Mouse (Mus musculus) embryonic facial prominence, embryonic 11.5 days (tissue): Measurements from ENCODE around the gene Fam53b. TPM values are rescaled to one million over a fixed set of nuclear protein-coding genes. Genes with fewer than 3 reads are reported as not detected.

ENCODE experiments used
- ATAC-seq: fragments of 200-750 bp; cut with Nextera tagmentation; replicated peaks from 2 replicates; pipeline ENCODE4 v1.8.0; 2017; ENCODE audit warnings: low read depth; ENCODE audit not compliant: insufficient number of reproducible peaks, low FRiP score, low TSS enrichment
- DNase-seq: peaks from one replicate; pipeline ENCODE4 v3.0.0-alpha.2; 2015; ENCODE audit warnings: low spot score
- H3K27ac ChIP-seq: fragments of 300-500 bp; sonication (generic); replicated peaks from 2 replicates; pipeline ENCODE4 v1.5.1; 2014; ENCODE audit warnings: mild to moderate bottlenecking, low read depth, low read length, control low read depth
- H3K27me3 ChIP-seq: fragments of 300-500 bp; sonication (generic); 2 replicates; pipeline ENCODE4 v1.6.1; 2014; ENCODE audit warnings: mild to moderate bottlenecking, low read length, moderate library complexity, mixed read lengths; ENCODE audit not compliant: control insufficient read depth, insufficient read depth
- H3K36me3 ChIP-seq: fragments of 300-500 bp; sonication (generic); replicated peaks from 2 replicates; pipeline ENCODE4 v1.6.1; 2014; ENCODE audit warnings: low read depth, mild to moderate bottlenecking, low read length, moderate library complexity, mixed read lengths; ENCODE audit not compliant: control insufficient read depth, insufficient read depth
- H3K4me1 ChIP-seq: fragments of 300-500 bp; sonication (generic); 2 replicates; pipeline ENCODE4 v1.6.1; 2014; ENCODE audit warnings: low read length, mixed read lengths; ENCODE audit not compliant: control insufficient read depth, insufficient read depth
- H3K4me2 ChIP-seq: fragments of 300-500 bp; sonication (generic); 2 replicates; pipeline ENCODE4 v1.6.1; 2014; ENCODE audit warnings: low read depth, mild to moderate bottlenecking, control low read depth, low read length, moderate library complexity
- H3K4me3 ChIP-seq: fragments of 300-500 bp; sonication (generic); 2 replicates; pipeline ENCODE4 v1.5.1; 2014; ENCODE audit warnings: low read depth, low read length, control low read depth
- H3K9ac ChIP-seq: fragments of 300-500 bp; sonication (generic); replicated peaks from 2 replicates; pipeline ENCODE4 v1.6.1; 2014; ENCODE audit warnings: mild to moderate bottlenecking, control low read depth, low read length
- H3K9me3 ChIP-seq: fragments of 300-500 bp; sonication (generic); replicated peaks from 2 replicates; pipeline ENCODE4 v1.6.1; 2016; ENCODE audit warnings: mild to moderate bottlenecking, low read length, inconsistent platforms, mixed read lengths; ENCODE audit not compliant: control insufficient read depth
- WGBS: fragments of 180-500 bp; shearing (Covaris S2); extraction: QIAGEN DNeasy Blood & Tissue Kit; methylation state at CpG from one replicate; pipeline ENCODE4 v1.1.7; 2014; 5-methylcytosine and 5-hydroxymethylcytosine counted together
- polyA plus RNA-seq: library from polyadenylated mRNA; unstranded; fragments of >200 nt; fragmentation: Nextera tagmentation; extraction: Ambion mirVana; gene quantifications from 2 replicates; pipeline ENCODE4 v1.2.1, GENCODE M21; 2014

Fam53b gene
- polyA plus RNA-seq, 1 experiment from 2014 or later = 11.8 TPM

DNA sequence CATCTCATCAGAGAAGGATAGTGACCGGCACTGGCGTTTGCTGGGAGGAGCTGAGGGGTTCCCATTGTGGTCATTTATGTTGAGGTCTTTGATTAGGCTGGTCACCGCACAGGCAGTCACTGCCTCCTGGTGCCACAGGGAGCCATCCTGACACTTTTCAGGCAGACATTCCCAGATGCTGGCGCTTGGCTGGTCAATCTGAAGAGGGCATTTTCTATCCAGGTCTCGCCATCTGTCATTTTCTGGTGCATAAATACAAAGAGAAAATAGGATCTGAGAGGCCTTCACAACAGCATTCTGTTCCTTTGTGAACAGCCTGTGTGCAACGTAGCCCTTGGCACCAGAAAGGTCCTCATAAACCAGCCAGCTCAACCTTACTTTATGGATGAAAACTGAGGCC is 53.8 kb downstream of the Fam53b start:
- no peaks in the 10 kb centered on the region for H3K9me3 ChIP-seq
- H3K27ac ChIP-seq = no peak overlapping the region
- H3K27me3 ChIP-seq = no peaks in the 10 kb centered on the region
- peaks cover 4% of the 10 kb centered on the region for H3K36me3 ChIP-seq
- DNase-seq (no peak), ATAC-seq (no peak)
- H3K4me3 ChIP-seq = no peak overlapping the region
- no peak overlapping the region for H3K9ac ChIP-seq
- H3K4me2 ChIP-seq = no peak overlapping the region
- H3K4me1 ChIP-seq = no peaks in the 10 kb centered on the region
- WGBS = 95% methylated on average over 6 of the region's 6 CpGs

DNA sequence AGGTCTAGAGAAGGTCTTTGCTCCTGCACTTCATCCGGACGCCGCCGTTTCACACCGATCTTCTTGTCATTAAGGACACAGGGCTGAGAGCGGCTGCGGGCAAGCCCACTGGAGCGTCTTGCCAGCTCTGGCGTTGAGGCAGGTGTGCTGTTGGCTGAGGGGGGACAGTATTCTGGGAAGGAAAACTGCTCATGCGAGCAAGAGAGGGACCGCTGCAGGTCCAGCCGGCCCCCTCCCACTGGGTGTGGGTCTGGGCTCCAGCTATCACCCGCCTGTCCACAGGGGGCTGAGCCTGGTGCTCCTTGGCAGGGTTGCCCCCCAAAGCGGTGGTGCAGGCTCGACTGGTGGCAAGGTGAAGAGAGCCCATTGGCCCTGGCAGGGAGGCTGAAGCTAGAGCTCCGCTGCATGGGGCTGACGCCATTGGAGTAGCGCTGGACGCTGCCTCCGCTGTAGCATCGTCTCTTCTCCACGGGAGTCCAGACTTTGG is 54.2 kb downstream of the Fam53b start:
- no peak for DNase-seq
- H3K9me3 ChIP-seq = no peaks in the 10 kb centered on the region
- H3K9ac ChIP-seq = no peak overlapping the region
- WGBS = 94% methylated on average over 22 of the region's 22 CpGs
- H3K27me3 ChIP-seq = no peaks in the 10 kb centered on the region
- H3K4me3 ChIP-seq = no peak overlapping the region
- H3K4me1 ChIP-seq = peaks cover 1% of the 10 kb centered on the region
- H3K27ac ChIP-seq = no peak overlapping the region
- ATAC-seq = no peak
- no peak overlapping the region for H3K4me2 ChIP-seq
- peaks cover 4% of the 10 kb centered on the region for H3K36me3 ChIP-seq

DNA sequence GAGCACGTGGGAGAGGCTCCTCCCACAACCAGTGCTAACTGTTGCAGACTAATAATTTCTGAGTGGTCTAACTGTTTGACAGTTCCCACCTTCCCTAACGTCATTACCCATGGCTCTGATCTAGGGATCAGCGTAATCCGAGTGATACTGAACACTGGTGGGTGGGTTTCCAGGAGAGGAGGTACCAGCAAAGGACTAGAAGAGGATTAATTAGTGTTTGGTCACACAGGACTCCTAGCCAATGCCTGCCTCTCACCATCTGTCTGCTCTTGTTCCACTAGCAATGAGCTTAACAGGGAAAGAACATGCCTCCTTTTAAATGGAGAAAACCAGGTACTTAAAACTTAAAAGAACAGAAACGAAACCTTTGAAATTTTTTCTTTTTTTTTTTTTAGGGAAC is 54.8 kb downstream of the Fam53b start:
- no peak overlapping the region for H3K9ac ChIP-seq
- peaks cover 4% of the 10 kb centered on the region for H3K36me3 ChIP-seq
- WGBS = 79% methylated on average over 5 of the region's 5 CpGs
- H3K4me3 ChIP-seq = no peak overlapping the region
- DNase-seq (no peak), ATAC-seq (no peak)
- H3K4me1 ChIP-seq = peaks cover 4% of the 10 kb centered on the region
- H3K9me3 ChIP-seq = no peaks in the 10 kb centered on the region
- H3K27me3 ChIP-seq = no peaks in the 10 kb centered on the region
- no peak overlapping the region for H3K27ac ChIP-seq
- H3K4me2 ChIP-seq = no peak overlapping the region

DNA sequence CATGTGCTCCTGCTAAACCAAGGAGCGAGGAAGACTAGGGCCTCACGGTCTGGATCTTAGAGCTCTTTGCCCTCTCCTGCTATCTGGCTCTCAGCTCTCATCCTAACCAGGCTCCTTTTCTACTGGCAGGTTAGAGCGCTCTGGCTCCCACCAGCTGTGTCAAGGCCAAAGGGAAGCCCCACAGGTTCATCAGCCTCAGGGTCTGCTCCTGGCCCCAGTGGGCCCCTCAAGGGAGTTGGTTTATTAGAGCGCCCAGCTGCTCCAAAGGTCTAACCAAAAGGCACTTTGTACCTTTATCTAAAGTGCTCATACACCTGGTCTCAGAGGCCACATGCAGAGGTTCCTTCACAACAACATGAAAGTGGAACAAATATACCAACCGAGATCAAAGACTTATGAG is 57.4 kb downstream of the Fam53b start:
- Histone ChIP-seq H3K4me2 (no peak overlapping the region), H3K4me1 (peaks cover 8% of the 10 kb centered on the region), H3K9ac (no peak overlapping the region), H3K36me3 (peaks cover 4% of the 10 kb centered on the region), H3K27ac (no peak overlapping the region), H3K9me3 (no peaks in the 10 kb centered on the region), H3K27me3 (no peaks in the 10 kb centered on the region), H3K4me3 (no peak overlapping the region)
- ATAC-seq = no peak
- no peak for DNase-seq
- WGBS = 93% methylated on average over 5 of the region's 5 CpGs

DNA sequence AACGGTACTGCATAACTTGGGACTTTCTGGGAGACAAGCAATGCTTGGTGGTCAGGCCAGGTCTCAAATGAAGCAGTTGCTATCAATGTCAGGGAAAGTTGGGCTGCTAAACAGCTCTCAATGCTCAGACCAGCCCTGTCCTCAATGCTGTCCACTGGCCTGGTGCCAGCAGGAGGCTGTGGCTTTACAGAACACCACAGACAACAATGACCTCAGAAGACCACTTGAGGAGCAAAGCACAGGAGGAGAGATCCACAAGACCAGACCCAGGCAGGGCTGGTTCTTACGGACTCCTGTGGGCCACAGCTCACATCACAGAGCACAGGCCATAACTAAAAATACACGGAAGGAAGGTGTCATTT is 59.3 kb downstream of the Fam53b start:
- H3K27me3 ChIP-seq = no peaks in the 10 kb centered on the region
- 40% methylated on average over 3 of the region's 3 CpGs for WGBS
- DNase-seq = peak; percentile 21
- H3K9ac ChIP-seq = no peak overlapping the region
- H3K9me3 ChIP-seq = no peaks in the 10 kb centered on the region
- ATAC-seq = no peak
- peaks cover 4% of the 10 kb centered on the region for H3K36me3 ChIP-seq
- no peak overlapping the region for H3K4me2 ChIP-seq
- no peak overlapping the region for H3K4me3 ChIP-seq
- peak overlapping the region; percentile 67 for H3K27ac ChIP-seq
- peaks cover 8% of the 10 kb centered on the region for H3K4me1 ChIP-seq

DNA sequence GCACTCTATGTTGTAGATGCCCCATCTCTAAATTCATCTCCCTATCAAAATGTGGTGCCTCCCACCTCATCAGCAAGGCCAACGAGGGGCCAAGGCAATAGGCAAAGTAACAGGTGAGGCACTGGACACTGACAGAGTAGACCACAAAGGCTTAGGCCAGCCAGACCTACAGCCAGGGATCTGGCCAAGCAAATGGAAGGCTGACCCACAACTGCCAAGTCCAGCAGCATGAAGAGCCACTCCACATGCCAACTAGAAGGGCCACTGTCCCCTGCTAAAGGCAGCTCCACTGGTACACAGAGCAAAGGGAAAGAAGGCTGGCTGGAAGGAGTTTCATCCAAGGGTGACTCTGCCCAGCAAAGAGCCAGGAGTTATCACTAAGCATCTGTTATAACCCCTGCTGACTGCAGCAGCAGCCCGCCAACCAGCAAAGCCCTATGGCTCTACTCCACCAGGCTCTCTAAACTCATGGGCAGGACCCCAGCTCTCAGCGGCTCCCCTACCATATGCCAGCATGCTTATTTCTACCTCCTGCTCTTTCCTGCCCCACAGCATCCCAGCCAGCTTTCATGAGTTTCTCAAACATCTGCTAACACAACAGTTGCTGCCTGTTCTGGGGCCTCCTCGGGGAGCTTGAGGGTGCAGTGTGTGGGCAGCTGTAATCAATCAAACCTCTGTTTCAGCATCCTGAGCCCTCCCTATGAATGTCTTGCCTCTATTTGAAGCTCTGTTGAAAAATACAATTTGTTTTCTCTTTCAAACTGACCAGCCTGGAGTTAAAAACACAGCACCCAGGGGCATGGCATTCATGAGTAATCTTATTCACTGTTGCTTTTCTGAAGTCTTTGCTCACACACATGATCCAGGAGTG is 59.9 kb downstream of the Fam53b start:
- ATAC-seq = peak; percentile 73
- H3K27me3 ChIP-seq = no peaks in the 10 kb centered on the region
- H3K4me1 ChIP-seq = peaks cover 8% of the 10 kb centered on the region
- H3K4me3 ChIP-seq = no peak overlapping the region
- DNase-seq = peak; percentile 64
- H3K4me2 ChIP-seq = no peak overlapping the region
- H3K9me3 ChIP-seq = no peaks in the 10 kb centered on the region
- peaks cover 4% of the 10 kb centered on the region for H3K36me3 ChIP-seq
- no peak overlapping the region for H3K9ac ChIP-seq
- 45% methylated on average over 4 of the region's 4 CpGs for WGBS
- H3K27ac ChIP-seq = peak overlapping the region; percentile 67

DNA sequence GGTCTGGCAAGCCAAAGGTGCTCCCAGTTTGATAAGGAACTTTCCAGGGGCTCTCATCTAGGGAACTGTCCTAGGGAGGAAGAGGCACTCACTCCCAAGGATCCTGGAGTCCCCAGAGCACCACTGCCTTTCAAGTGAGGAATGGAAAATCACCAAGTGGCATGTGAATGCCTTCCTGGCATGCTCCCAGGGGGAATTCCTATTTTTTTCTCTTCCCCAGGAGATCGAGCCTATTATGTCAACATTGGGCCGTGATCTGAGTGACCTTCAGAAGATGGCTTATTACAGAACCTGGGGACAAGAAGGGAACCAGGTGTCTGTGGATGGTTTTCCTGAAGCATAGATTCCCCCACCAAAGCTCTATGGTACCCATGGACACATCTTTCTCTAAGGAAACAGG is 62.0 kb downstream of the Fam53b start:
- Histone ChIP-seq H3K36me3 (no peaks in the 10 kb centered on the region), H3K9me3 (no peaks in the 10 kb centered on the region), H3K4me2 (no peak overlapping the region), H3K27ac (no peak overlapping the region), H3K4me3 (no peak overlapping the region), H3K27me3 (no peaks in the 10 kb centered on the region), H3K4me1 (peaks cover 8% of the 10 kb centered on the region), H3K9ac (no peak overlapping the region)
- no peak for ATAC-seq
- 66% methylated on average over 2 of the region's 2 CpGs for WGBS
- DNase-seq = no peak

DNA sequence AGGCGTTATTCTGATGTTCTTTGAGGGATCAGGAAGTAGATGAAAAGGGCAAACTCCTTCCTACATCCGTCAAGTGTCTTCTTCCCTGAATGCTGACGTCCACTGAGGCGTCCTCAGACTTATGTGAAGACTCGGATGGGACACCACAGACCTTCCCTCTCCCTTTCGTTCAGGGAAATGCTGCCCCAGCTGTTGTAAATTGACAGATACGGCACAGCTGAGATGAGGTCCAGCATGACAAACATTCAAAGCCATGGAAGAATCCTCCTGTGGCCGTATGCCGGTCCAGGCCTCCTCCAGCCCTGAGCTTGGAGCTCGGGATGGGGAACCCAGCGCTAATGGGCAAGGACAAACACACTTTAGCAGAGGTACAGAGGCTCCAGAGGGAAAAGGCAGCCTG is 64.2 kb downstream of the Fam53b start:
- Histone ChIP-seq H3K4me3 (no peak overlapping the region), H3K4me2 (no peak overlapping the region), H3K27ac (no peak overlapping the region), H3K9me3 (no peaks in the 10 kb centered on the region), H3K27me3 (no peaks in the 10 kb centered on the region), H3K9ac (no peak overlapping the region), H3K36me3 (no peaks in the 10 kb centered on the region), H3K4me1 (peaks cover 7% of the 10 kb centered on the region)
- DNase-seq = no peak
- WGBS = 93% methylated on average over 11 of the region's 11 CpGs
- ATAC-seq = no peak
